Mouse (Mus musculus): ENCODE measurements around the gene Olfr996.

GRCm38 (mm10) chr2:85611803-85612202, 32.8 kb downstream of the Olfr996 start, which contains the start of gene Olfr1000:
- TF ChIP-seq POLR2A (IDR thresholded peaks at IDR 0.05; ENCODE audit: borderline replicate concordance, low read depth, low read length) (no peak), CTCF (IDR thresholded peaks at IDR 0.05; ENCODE audit: low read depth, low read length) (no peak)
